Mouse (Mus musculus) lung, embryonic 14.5 days (tissue): ENCODE data around the gene Ankrd54. TPM values are rescaled to one million over a fixed set of nuclear protein-coding genes. Genes with fewer than 3 reads are reported as not detected.

ENCODE experiments used
- ATAC-seq: fragments of 200-750 bp; cut with Nextera tagmentation; 2 replicates; pipeline ENCODE4 v1.8.0; 2017; ENCODE audit warnings: mild to moderate bottlenecking, moderate TSS enrichment, moderate library complexity; ENCODE audit not compliant: insufficient read depth
- DNase-seq: peaks from one replicate; pipeline ENCODE4 v3.0.0-alpha.2; 2015
- H3K27ac ChIP-seq: fragments of 300-500 bp; sonication (generic); 2 replicates; pipeline ENCODE4 v1.5.1; 2014; ENCODE audit warnings: low read depth, mild to moderate bottlenecking, moderate library complexity
- H3K27me3 ChIP-seq: fragments of 300-500 bp; sonication (generic); 2 replicates; pipeline ENCODE4 v1.6.1; 2014; ENCODE audit warnings: low read length, control low read depth; ENCODE audit not compliant: insufficient read depth
- H3K36me3 ChIP-seq: fragments of 300-500 bp; sonication (generic); 2 replicates; pipeline ENCODE4 v1.6.1; 2014; ENCODE audit warnings: control low read depth; ENCODE audit not compliant: insufficient read depth
- H3K4me1 ChIP-seq: fragments of 300-500 bp; sonication (generic); 2 replicates; pipeline ENCODE4 v1.6.1; 2014; ENCODE audit warnings: antibody characterized with exemption, control low read depth; ENCODE audit not compliant: insufficient read depth
- H3K4me2 ChIP-seq: fragments of 300-500 bp; sonication (generic); 2 replicates; pipeline ENCODE4 v1.6.1; 2014; ENCODE audit warnings: mild to moderate bottlenecking
- H3K4me3 ChIP-seq: fragments of 300-500 bp; sonication (generic); 2 replicates; pipeline ENCODE4 v1.5.1; 2014; ENCODE audit warnings: low read depth, low read length
- H3K9ac ChIP-seq: fragments of 300-500 bp; sonication (generic); 2 replicates; pipeline ENCODE4 v1.6.1; 2014
- H3K9me3 ChIP-seq: fragments of 300-500 bp; sonication (generic); 2 replicates; pipeline ENCODE4 v1.6.1; 2016; ENCODE audit warnings: low read depth, low read length, control low read depth
- CTCF ChIP-seq: IDR thresholded peaks from 2 replicates; pipeline ENCODE4 v1.5.1; 2016; ENCODE audit warnings: antibody characterized with exemption, low read depth
- WGBS: fragments of 180-500 bp; shearing (Covaris S2); extraction: QIAGEN DNeasy Blood & Tissue Kit; methylation state at CpG from one replicate; pipeline ENCODE4 v1.1.7; 2014; 5-methylcytosine and 5-hydroxymethylcytosine counted together
- polyA plus RNA-seq: library from polyadenylated mRNA; unstranded; fragments of >200 nt; fragmentation: Nextera tagmentation; extraction: Ambion mirVana; gene quantifications from 2 replicates; pipeline ENCODE4 v1.2.1, GENCODE M21; 2014

Ankrd54 gene
- polyA plus RNA-seq, 1 experiment from 2014 or later = 55.4 TPM

DNA sequence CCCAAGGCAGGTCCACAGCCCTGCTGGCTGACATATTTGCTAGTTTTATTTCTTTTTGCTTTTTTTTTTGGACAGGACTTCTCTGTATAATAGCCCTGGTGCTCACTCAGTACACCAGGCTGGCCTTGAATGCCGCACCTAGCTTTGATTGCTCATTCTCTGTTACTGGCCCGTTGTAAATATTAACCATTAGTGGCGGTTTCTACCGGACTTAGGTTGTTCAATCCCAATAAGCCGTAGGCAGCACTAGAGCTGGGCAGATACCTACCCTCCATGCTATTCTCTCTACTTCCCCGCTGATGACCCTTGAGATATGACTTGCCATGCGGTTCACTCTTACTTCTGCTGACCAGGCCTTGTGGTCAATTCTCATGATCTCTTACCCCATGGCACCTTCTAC is 16.9 kb upstream of the Ankrd54 start:
- no peak overlapping the region for H3K27ac ChIP-seq
- H3K4me3 ChIP-seq = no peak overlapping the region
- H3K36me3 ChIP-seq = peaks cover 85% of the 10 kb centered on the region
- H3K4me1 ChIP-seq = no peaks in the 10 kb centered on the region
- no peak overlapping the region for H3K4me2 ChIP-seq
- no peaks in the 10 kb centered on the region for H3K27me3 ChIP-seq
- H3K9ac ChIP-seq = no peak overlapping the region
- ATAC-seq (no peak), DNase-seq (no peak)
- WGBS = 93% methylated on average over 7 of the region's 7 CpGs
- H3K9me3 ChIP-seq = no peaks in the 10 kb centered on the region
- no peak for TF ChIP-seq CTCF

DNA sequence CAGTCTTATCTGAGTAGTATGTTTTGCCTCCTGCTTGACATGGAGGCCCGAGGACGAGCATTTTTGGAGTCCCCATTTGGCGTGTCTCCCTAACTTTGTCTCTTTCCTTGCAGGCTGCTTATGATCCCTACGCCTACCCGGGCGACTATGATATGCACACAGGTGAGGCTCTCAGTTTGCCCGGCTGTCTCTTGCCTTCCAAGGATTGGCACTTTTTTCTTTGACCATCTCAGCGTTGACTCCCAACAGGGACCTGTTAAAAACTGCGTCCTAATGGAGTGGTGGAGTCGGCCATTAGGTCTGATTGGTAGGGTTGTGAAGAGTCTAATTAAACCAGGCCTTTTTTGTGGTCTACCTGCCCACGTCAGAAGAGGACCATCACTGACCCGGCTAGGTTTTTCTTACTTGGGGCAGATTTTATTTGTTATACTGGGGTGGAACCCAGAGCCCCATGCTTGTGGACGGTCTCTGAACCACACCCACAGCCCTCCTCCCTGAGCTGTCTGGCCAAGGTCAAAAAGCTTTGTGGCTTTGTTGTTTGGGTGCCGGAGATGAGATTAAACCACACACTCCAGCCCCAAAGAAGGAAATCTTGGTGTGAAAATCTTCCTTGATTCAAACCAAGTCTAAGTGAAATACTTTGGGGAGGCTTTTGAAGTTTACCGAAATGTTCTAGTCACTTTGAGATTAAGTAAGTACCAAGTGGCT is 13.1 kb upstream of the Ankrd54 start:
- ATAC-seq (no peak), DNase-seq (no peak)
- Histone ChIP-seq H3K4me1 (no peaks in the 10 kb centered on the region), H3K9me3 (no peaks in the 10 kb centered on the region), H3K27ac (peak overlapping the region; percentile 73; the same call in 1 of the 2 replicates), H3K27me3 (no peaks in the 10 kb centered on the region), H3K4me3 (peak overlapping the region; percentile 92), H3K9ac (peak overlapping the region; percentile 87), H3K36me3 (peaks cover 47% of the 10 kb centered on the region), H3K4me2 (peak overlapping the region; percentile 76)
- TF ChIP-seq CTCF = no peak
- WGBS = 30% methylated on average over 15 of the region's 15 CpGs

DNA sequence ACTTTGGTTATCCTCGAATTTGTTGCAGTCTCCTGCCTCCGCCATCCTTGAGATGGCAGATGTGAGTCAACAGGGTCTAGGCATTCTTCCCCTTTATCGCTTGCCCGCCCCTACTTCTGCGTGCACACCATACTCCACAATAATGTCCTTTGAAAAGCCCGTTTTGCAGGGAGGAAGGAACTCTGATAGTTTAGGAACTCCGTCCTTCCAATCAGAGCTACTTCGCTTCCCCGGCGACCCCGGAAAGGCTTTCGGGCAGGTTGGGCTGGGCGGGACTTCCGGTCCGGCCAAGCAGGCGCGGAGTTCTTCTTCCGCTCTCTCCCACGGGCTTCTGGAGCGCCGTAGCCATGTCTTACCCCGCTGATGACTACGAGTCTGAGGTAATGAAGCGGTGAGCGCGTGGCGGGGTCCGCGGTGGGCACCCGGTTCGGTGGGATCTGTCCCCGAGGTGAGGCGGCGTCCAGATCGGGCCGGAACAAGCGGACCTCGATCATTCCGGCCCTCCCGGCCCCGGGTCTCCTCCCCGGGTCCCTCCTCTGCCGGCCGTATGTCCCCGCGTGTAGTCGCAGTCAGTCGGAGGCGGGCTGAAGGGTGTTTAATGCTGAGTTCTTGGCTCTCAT is 12.3 kb upstream of the Ankrd54 start, which contains the start of gene Eif3l:
Gene Eif3l (plus strand): TSS at position 267 of the 620 bp plus-strand sequence.
- no peaks in the 10 kb centered on the region for H3K9me3 ChIP-seq
- ATAC-seq (peak; percentile 89), DNase-seq (peak; percentile 94)
- no peaks in the 10 kb centered on the region for H3K27me3 ChIP-seq
- H3K9ac ChIP-seq = peak within 1 kb of the TSS; percentile 87
- H3K4me2 ChIP-seq = peak within 1 kb of the TSS; percentile 76
- WGBS = under 1% methylated on average over 49 of the region's 49 CpGs
- H3K4me3 ChIP-seq = peak within 1 kb of the TSS; percentile 92
- peaks cover 42% of the 10 kb centered on the region for H3K36me3 ChIP-seq
- no peaks in the 10 kb centered on the region for H3K4me1 ChIP-seq
- no peak for TF ChIP-seq CTCF
- H3K27ac ChIP-seq = peak within 1 kb of the TSS; percentile 73

DNA sequence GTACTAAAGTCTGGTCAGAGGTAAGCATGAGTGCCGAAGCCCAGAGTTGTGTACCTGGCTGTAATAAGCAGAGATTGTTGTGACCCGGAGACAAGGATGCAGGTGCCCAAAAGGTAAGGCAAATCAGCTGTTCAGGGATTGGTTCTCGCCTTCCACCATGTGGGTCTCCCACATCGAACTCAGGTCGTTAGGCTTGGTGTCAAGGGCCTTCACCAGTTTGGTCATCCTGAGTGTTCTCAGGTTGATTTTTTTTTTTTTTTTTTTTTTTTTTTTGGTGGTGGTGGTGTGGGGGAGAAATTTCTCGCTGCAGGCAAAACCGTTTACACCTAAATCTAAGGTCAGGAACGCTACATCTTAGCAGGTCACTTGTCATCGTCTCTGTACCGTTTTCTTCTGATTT is 11.8 kb upstream of the Ankrd54 start:
- Histone ChIP-seq H3K27me3 (no peaks in the 10 kb centered on the region), H3K9ac (peak overlapping the region; percentile 87; the same call in 1 of the 2 replicates), H3K4me1 (no peaks in the 10 kb centered on the region), H3K4me2 (peak overlapping the region; percentile 76), H3K4me3 (peak overlapping the region; percentile 92), H3K27ac (peak overlapping the region; percentile 73; the same call in 1 of the 2 replicates), H3K9me3 (no peaks in the 10 kb centered on the region), H3K36me3 (peaks cover 36% of the 10 kb centered on the region)
- ATAC-seq (no peak), DNase-seq (no peak)
- 31% methylated on average over 10 of the region's 10 CpGs for WGBS
- no peak for TF ChIP-seq CTCF

DNA sequence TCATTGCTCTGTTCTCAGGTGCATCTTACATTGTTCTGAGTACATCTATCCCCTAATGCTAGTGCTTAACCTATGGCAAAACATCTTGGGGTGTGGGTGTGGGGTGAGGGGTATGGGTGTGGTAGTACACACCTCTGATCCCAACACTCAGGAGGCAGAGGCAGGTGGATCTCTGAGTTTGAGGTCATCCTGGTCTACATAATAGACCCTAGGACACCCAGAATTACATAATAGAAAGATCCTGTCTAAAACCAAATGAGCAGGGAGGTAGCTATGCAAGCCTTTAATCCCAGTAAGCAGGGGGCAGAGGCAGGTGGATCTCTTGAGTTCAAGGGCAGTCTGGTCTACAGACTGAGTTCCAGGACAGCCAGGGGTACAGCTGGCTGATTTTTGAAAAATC is 11.1 kb upstream of the Ankrd54 start:
- Histone ChIP-seq H3K27ac (no peak overlapping the region), H3K4me2 (no peak overlapping the region), H3K9ac (no peak overlapping the region), H3K27me3 (no peaks in the 10 kb centered on the region), H3K4me3 (no peak overlapping the region), H3K4me1 (no peaks in the 10 kb centered on the region), H3K36me3 (peaks cover 29% of the 10 kb centered on the region), H3K9me3 (no peaks in the 10 kb centered on the region)
- no peak for ATAC-seq
- DNase-seq = no peak
- TF ChIP-seq CTCF = no peak

DNA sequence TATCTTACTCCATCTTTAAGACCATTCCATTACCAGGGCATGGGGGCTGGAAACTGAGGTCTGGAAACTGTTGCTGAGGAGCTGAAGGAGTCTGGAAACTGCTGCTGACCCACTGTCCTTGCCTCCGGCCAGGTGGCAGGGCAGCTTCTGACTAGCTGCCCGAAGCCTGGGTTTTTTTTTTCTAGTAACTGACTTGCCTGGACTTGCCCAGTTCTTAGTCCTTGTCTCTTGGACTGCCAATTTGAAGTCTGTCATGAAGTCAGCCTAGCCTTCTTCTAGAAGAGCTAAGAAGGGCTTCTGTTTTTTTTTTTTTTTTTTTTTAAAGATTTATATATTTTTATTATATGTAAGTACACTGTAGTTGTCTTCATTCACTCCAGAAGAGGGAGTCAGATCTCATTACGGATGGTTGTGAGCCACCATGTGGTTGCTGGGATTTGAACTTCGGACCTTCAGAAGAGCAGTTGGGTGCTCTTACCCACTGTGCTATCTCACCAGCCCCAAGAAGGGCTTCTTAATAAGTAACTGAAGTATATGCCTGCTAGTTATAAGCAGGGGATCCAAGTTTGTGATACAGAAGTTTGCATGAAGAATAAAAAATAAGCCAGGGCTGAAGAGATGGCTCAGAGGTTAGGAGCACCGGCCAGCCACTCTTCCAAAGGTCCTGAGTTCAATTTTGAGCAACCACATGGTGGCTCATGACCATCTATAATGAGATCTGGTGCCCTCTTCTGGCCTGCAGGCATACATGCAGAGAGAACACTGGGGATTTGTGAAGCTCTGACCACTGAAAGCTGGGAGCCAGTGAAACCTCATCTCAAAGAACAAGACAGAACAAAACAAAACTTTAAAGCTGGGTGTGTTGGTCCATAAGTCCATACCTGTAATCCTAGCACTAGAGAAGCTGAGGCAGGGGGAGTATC is 8.7 kb upstream of the Ankrd54 start:
- peak; percentile 78 for TF ChIP-seq CTCF
- Histone ChIP-seq H3K4me2 (no peak overlapping the region), H3K27ac (no peak overlapping the region), H3K36me3 (peaks cover 5% of the 10 kb centered on the region), H3K9ac (no peak overlapping the region), H3K4me3 (no peak overlapping the region), H3K9me3 (no peaks in the 10 kb centered on the region), H3K27me3 (no peaks in the 10 kb centered on the region), H3K4me1 (no peaks in the 10 kb centered on the region)
- WGBS = 67% methylated on average over 5 of the region's 5 CpGs
- DNase-seq = peak; percentile 74
- no peak for ATAC-seq
